Mouse (Mus musculus): ENCODE data around the gene Psors1c2. TPM values are rescaled to one million over a fixed set of nuclear protein-coding genes. Genes with fewer than 3 reads are reported as not detected.

The Psors1c2 gene
- polyA plus RNA-seq, 1 experiment from 2014 or later, result 0.66 TPM

DNA sequence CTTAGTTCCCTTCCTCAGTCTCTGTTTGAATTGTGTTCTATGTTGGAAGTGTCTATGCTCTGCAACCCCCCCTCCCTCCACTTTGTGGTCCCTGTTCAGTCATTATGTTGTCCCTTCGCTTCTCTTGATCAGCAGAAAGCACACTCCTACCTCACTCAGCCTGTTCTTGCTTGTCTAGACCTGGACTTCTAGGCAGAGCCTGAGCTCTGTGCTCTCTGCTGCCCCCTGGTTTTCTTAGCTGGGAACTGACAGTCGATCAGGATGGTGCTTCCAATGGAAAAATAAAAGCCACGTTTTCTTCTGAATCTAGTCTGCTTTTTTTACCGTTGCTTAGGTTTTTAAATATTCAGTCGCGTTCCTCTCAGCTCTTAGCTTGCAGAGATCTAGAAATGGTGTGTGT, 1.3 kb downstream of the Psors1c2 start:
- WGBS, result 11% methylated on average over 6 of the region's 6 CpGs
- Histone ChIP-seq H3K4me2 (ENCODE audit: low read length) (no peak overlapping the region), H3K27me3 (replicated peaks; ENCODE audit: control insufficient read depth, insufficient read depth, low read length) (no peaks in the 10 kb centered on the region), H3K9ac (ENCODE audit: low read length) (no peak overlapping the region), H3K4me1 (replicated peaks; ENCODE audit: control insufficient read depth, insufficient read depth, low read length) (no peaks in the 10 kb centered on the region), H3K36me3 (ENCODE audit: control insufficient read depth, insufficient read depth, low read length) (peaks cover 13% of the 10 kb centered on the region), H3K9me3 (ENCODE audit: control insufficient read depth, low read length) (no peaks in the 10 kb centered on the region), H3K4me3 (ENCODE audit: low read depth, low read length) (no peak overlapping the region), H3K27ac (ENCODE audit: low read depth) (no peak overlapping the region)
- ATAC-seq (replicated peaks; ENCODE audit: low FRiP score, low TSS enrichment, low read depth) (peak; percentile 65; the same call in 1 of the 2 replicates), DNase-seq (ENCODE audit: low spot score) (peak; percentile 81)

DNA sequence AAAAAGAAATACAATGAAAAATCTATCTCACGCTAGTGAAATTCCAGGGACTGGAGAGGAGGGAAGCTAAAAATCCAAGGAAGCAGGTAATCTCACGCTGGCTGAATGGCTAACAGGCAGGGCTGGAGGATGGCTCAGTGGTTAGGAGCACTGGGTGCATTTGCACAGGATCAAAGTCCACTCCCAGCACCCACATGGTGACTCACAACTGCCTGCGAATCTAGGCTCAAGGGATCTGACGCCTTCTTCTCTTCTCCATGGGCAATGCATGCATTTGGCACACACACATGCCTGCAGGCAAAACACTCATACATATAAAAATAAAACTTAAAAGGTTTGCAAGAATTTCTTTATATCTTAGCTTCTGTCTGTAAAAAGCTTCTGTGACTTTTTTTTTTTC, 4.4 kb downstream of the Psors1c2 start:
- Histone ChIP-seq H3K9me3 (ENCODE audit: control insufficient read depth, low read length) (no peaks in the 10 kb centered on the region), H3K4me2 (ENCODE audit: low read length) (no peak overlapping the region), H3K36me3 (ENCODE audit: control insufficient read depth, insufficient read depth, low read length) (no peaks in the 10 kb centered on the region), H3K27ac (ENCODE audit: low read depth) (no peak overlapping the region), H3K4me1 (replicated peaks; ENCODE audit: control insufficient read depth, insufficient read depth, low read length) (no peaks in the 10 kb centered on the region), H3K9ac (ENCODE audit: low read length) (no peak overlapping the region), H3K4me3 (ENCODE audit: low read depth, low read length) (no peak overlapping the region), H3K27me3 (replicated peaks; ENCODE audit: control insufficient read depth, insufficient read depth, low read length) (no peaks in the 10 kb centered on the region)
- DNase-seq (ENCODE audit: low spot score), result no peak
- no peak for ATAC-seq (replicated peaks; ENCODE audit: low FRiP score, low TSS enrichment, low read depth)
- 80% methylated on average over 4 of the region's 4 CpGs for WGBS

DNA sequence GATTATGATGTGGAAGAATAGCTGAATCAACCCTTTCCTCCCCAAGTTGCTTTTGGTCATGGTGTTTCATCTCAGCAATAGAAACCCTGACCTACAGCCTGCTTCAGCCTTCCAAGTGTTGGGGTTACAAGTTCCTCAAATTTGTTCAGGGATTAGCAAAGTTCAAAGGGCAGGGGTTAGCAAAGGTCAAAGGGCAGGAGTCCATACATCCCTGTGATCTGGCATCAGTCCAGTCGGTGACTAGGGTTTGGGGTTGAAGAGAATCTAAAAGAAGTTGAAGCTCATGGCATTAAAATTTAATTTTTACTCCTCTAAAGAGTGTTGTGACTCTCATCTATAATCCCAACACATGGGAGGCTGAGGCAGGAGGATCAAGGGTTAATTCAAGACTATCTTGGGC, 5.5 kb downstream of the Psors1c2 start:
- H3K4me2 ChIP-seq (ENCODE audit: low read length), result no peak overlapping the region
- no peak for DNase-seq (ENCODE audit: low spot score)
- H3K4me1 ChIP-seq (replicated peaks; ENCODE audit: control insufficient read depth, insufficient read depth, low read length), result no peaks in the 10 kb centered on the region
- no peak overlapping the region for H3K27ac ChIP-seq (ENCODE audit: low read depth)
- H3K9ac ChIP-seq (ENCODE audit: low read length), result no peak overlapping the region
- ATAC-seq (replicated peaks; ENCODE audit: low FRiP score, low TSS enrichment, low read depth), result no peak
- 84% methylated on average over 1 of the region's 1 CpGs for WGBS
- no peaks in the 10 kb centered on the region for H3K27me3 ChIP-seq (replicated peaks; ENCODE audit: control insufficient read depth, insufficient read depth, low read length)
- no peaks in the 10 kb centered on the region for H3K36me3 ChIP-seq (ENCODE audit: control insufficient read depth, insufficient read depth, low read length)
- H3K4me3 ChIP-seq (ENCODE audit: low read depth, low read length), result no peak overlapping the region
- no peaks in the 10 kb centered on the region for H3K9me3 ChIP-seq (ENCODE audit: control insufficient read depth, low read length)

DNA sequence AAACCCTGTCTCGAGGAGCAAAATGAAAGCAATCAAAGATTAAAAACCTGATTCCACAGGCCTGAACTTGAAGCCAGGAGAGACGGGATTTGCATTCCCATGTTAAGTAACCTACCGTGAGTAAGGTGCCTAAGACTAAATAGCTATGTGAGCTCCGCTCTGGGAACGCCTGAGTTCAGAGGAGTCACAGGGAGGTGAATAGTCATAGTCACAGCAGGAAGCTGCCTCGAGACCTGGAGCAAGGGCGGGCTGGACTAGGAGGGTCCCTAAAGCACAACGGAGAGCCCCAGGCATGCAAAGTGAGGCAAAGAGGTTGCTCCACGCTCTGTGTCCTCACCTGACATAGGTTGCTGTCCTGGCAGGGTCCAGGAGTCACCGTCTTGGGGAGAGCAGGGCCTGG, 6.5 kb downstream of the Psors1c2 start:
- H3K4me2 ChIP-seq (ENCODE audit: low read length), result no peak overlapping the region
- H3K9ac ChIP-seq (ENCODE audit: low read length), result no peak overlapping the region
- no peak overlapping the region for H3K27ac ChIP-seq (ENCODE audit: low read depth)
- no peaks in the 10 kb centered on the region for H3K4me1 ChIP-seq (replicated peaks; ENCODE audit: control insufficient read depth, insufficient read depth, low read length)
- H3K9me3 ChIP-seq (ENCODE audit: control insufficient read depth, low read length), result no peaks in the 10 kb centered on the region
- no peak overlapping the region for H3K4me3 ChIP-seq (ENCODE audit: low read depth, low read length)
- DNase-seq (ENCODE audit: low spot score), result no peak
- H3K36me3 ChIP-seq (ENCODE audit: control insufficient read depth, insufficient read depth, low read length), result no peaks in the 10 kb centered on the region
- no peak for ATAC-seq (replicated peaks; ENCODE audit: low FRiP score, low TSS enrichment, low read depth)
- H3K27me3 ChIP-seq (replicated peaks; ENCODE audit: control insufficient read depth, insufficient read depth, low read length), result no peaks in the 10 kb centered on the region
- 60% methylated on average over 10 of the region's 10 CpGs for WGBS

DNA sequence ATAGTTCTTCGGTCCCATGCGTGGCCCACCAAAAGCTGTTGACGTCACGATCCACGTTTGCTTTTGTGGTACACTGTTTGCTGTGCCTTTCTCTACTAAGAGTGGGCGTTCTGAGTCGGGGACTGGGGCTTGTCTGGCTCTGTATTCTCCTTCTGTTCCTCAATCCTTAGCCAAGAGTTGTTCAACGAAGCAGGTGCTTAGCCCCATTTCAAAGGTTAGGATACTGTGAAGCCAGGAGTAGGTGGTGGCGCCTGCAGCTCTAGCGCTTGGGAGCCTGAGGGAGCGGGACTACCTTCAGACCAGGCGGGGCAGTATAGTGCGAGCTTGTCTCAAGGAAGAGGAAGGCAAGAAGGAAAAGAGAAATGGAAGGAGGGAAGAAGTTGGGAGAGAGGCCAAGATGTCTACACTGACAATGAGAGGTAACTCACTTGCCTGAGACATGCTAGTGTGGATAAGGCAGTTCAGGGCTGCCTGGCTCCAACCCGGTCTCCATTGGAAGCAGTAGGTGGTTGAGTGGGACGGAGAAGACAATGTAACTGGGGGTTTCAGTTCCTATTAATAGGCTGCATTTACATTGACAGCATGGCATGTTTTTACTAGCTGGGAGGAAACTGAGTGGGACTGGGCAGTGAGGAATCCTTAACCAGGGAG, 9.9 kb downstream of the Psors1c2 start:
- Histone ChIP-seq H3K4me2 (ENCODE audit: low read length) (no peak overlapping the region), H3K36me3 (ENCODE audit: control insufficient read depth, insufficient read depth, low read length) (no peaks in the 10 kb centered on the region), H3K4me1 (replicated peaks; ENCODE audit: control insufficient read depth, insufficient read depth, low read length) (no peaks in the 10 kb centered on the region), H3K27me3 (replicated peaks; ENCODE audit: control insufficient read depth, insufficient read depth, low read length) (no peaks in the 10 kb centered on the region), H3K9ac (ENCODE audit: low read length) (no peak overlapping the region), H3K4me3 (ENCODE audit: low read depth, low read length) (no peak overlapping the region), H3K9me3 (ENCODE audit: control insufficient read depth, low read length) (no peaks in the 10 kb centered on the region), H3K27ac (ENCODE audit: low read depth) (no peak overlapping the region)
- ATAC-seq (replicated peaks; ENCODE audit: low FRiP score, low TSS enrichment, low read depth) (no peak), DNase-seq (ENCODE audit: low spot score) (no peak)
- WGBS, result 82% methylated on average over 15 of the region's 15 CpGs

DNA sequence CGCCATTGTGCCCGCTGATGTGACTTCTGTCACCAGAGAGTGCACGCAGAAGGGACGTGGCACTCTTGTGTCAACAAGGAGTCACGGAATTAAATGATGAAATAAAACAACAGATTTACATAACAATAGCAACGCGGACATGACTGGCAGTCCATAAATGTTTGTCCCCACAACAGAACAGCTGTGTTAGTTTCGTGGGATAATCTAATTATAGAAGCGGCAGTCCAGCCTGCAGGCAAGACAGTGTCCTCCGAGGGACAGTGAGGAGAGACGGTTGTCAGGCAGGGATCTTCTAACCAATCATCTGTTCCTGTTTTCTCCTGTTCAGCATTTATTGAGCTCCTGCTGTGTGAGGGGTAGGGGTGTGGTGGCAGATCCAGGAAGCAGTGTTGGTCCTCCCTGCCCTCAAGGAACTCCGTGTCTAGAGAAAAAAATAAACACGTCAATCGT, 10.4 kb downstream of the Psors1c2 start:
- H3K27ac ChIP-seq (ENCODE audit: low read depth), result no peak overlapping the region

DNA sequence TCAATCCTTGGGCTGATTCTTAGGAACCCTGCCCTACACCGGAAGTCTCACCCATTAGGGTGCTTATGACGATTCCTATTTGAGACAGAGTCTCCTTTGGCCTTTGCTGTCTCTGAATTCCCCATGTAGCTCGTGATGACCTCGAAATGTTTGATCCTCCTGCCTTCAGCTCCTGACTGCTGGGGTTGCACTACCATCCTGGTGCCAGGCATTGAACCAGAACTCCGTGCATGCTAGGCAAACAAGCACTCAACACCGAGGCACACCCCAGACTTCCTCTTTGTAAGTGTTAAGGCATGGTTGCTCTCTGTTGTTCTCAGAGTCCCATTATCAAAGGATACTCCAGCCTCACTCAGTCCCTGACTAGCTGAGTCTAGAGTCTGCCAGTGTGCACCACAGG, 11.0 kb downstream of the Psors1c2 start:
- Histone ChIP-seq H3K9me3 (ENCODE audit: control insufficient read depth, low read length) (no peaks in the 10 kb centered on the region), H3K27ac (ENCODE audit: low read depth) (no peak overlapping the region), H3K4me3 (ENCODE audit: low read depth, low read length) (no peak overlapping the region), H3K36me3 (ENCODE audit: control insufficient read depth, insufficient read depth, low read length) (no peaks in the 10 kb centered on the region), H3K27me3 (replicated peaks; ENCODE audit: control insufficient read depth, insufficient read depth, low read length) (no peaks in the 10 kb centered on the region), H3K4me2 (ENCODE audit: low read length) (no peak overlapping the region), H3K9ac (ENCODE audit: low read length) (no peak overlapping the region), H3K4me1 (replicated peaks; ENCODE audit: control insufficient read depth, insufficient read depth, low read length) (0 out of 2 replicates have a peak, but pooled peaks cover 2% of the 10 kb centered on the region)
- DNase-seq (ENCODE audit: low spot score) (no peak), ATAC-seq (replicated peaks; ENCODE audit: low FRiP score, low TSS enrichment, low read depth) (no peak)
- WGBS, result 87% methylated on average over 6 of the region's 6 CpGs

More for the DNA sequence above, 10.4 kb downstream of the Psors1c2 start:
- Histone ChIP-seq H3K9ac (ENCODE audit: low read length) (no peak overlapping the region), H3K4me3 (ENCODE audit: low read depth, low read length) (no peak overlapping the region), H3K4me2 (ENCODE audit: low read length) (no peak overlapping the region), H3K4me1 (replicated peaks; ENCODE audit: control insufficient read depth, insufficient read depth, low read length) (no peaks in the 10 kb centered on the region), H3K36me3 (ENCODE audit: control insufficient read depth, insufficient read depth, low read length) (no peaks in the 10 kb centered on the region), H3K27me3 (replicated peaks; ENCODE audit: control insufficient read depth, insufficient read depth, low read length) (no peaks in the 10 kb centered on the region), H3K9me3 (ENCODE audit: control insufficient read depth, low read length) (no peaks in the 10 kb centered on the region)
- DNase-seq (ENCODE audit: low spot score) (no peak), ATAC-seq (replicated peaks; ENCODE audit: low FRiP score, low TSS enrichment, low read depth) (no peak)
- WGBS, result 56% methylated on average over 14 of the region's 14 CpGs

DNA sequence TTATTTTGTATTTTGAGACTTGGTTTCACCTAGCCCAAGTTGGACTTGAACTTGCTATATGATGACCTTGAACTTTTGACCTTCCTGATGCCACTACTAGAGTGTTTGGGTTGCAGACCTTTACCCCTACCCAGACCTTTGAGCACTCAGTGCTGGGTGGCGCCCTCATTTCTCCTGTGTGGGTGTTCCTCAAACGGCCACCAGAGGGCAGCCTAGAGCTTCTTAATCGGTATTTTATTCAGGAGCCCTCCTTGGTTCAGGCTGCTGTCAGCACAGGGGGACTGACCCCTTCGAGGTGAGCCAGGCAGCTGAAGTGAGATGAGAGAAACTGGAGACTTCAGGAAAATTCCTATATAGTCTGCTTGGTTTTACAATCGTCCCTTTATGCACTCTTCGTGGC, 11.7 kb downstream of the Psors1c2 start:
- Histone ChIP-seq H3K4me1 (replicated peaks; ENCODE audit: control insufficient read depth, insufficient read depth, low read length) (0 out of 2 replicates have a peak, but pooled peaks cover 2% of the 10 kb centered on the region), H3K27me3 (replicated peaks; ENCODE audit: control insufficient read depth, insufficient read depth, low read length) (no peaks in the 10 kb centered on the region), H3K4me3 (ENCODE audit: low read depth, low read length) (no peak overlapping the region), H3K36me3 (ENCODE audit: control insufficient read depth, insufficient read depth, low read length) (no peaks in the 10 kb centered on the region), H3K4me2 (ENCODE audit: low read length) (no peak overlapping the region), H3K9ac (ENCODE audit: low read length) (no peak overlapping the region), H3K9me3 (ENCODE audit: control insufficient read depth, low read length) (no peaks in the 10 kb centered on the region), H3K27ac (ENCODE audit: low read depth) (no peak overlapping the region)
- 30% methylated on average over 6 of the region's 6 CpGs for WGBS
- peak; percentile 80 for DNase-seq (ENCODE audit: low spot score)
- ATAC-seq (replicated peaks; ENCODE audit: low FRiP score, low TSS enrichment, low read depth), result no peak; the same call in 1 of the 2 replicates

DNA sequence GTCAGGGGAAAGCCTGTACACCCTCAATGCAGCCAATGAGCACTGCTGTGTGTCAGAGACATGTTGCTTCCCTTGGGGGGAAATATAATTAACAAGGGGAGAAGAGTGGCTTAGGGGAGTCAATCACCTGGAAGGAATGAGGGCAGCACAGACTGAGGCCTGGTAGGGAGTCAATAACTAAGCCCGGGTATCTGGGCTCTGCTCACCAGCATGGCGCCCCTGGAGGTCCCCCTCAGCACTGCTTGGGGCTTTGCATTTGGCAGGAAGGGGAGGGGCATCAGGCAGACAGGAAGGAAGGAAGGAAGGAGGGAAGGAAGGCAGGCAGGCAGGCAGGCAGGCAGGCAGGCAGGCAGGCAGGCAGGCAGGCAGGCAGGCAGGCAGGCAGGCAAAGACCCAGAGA, 14.5 kb downstream of the Psors1c2 start:
- Histone ChIP-seq H3K4me1 (replicated peaks; ENCODE audit: control insufficient read depth, insufficient read depth, low read length) (0 out of 2 replicates have a peak, but pooled peaks cover 7% of the 10 kb centered on the region), H3K4me2 (ENCODE audit: low read length) (no peak overlapping the region), H3K27ac (ENCODE audit: low read depth) (no peak overlapping the region), H3K9ac (ENCODE audit: low read length) (no peak overlapping the region), H3K27me3 (replicated peaks; ENCODE audit: control insufficient read depth, insufficient read depth, low read length) (no peaks in the 10 kb centered on the region), H3K9me3 (ENCODE audit: control insufficient read depth, low read length) (no peaks in the 10 kb centered on the region), H3K36me3 (ENCODE audit: control insufficient read depth, insufficient read depth, low read length) (no peaks in the 10 kb centered on the region), H3K4me3 (ENCODE audit: low read depth, low read length) (no peak overlapping the region)
- no peak for DNase-seq (ENCODE audit: low spot score)
- no peak for ATAC-seq (replicated peaks; ENCODE audit: low FRiP score, low TSS enrichment, low read depth)
- 61% methylated on average over 2 of the region's 2 CpGs for whole genome bisulfite sequencing
